Mouse (Mus musculus): ENCODE measurements around the gene Smarcc2.

DNA sequence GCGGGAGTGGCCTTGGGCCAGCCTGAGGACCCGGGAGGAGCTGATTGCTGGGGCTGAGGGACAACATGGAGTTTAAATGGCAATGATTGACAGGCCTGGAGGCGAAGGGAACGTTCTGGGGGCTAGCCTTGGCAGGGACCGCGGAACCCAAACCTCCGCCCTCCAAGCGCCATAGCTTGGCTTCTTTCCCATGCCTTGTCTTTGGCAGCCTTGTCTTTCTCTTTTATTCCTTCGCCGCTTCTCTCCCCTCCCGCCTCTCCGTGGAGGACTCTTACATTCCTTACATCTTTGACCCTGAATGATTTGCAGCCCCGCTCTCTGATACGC is 47.0 kb upstream of the Smarcc2 start:
- TF ChIP-seq CTCF (IDR thresholded peaks at IDR 0.05; ENCODE audit: low read depth, low read length) (no peak), POLR2A (IDR thresholded peaks at IDR 0.05; ENCODE audit: insufficient read depth, low read length) (no peak)

Data from ES-Bruce4 (cell line).